Mouse (Mus musculus) lung, postnatal 36 days (tissue): Measurements from ENCODE around the gene Radil.
A peak's percentile ranks its signal among the peaks of the same experiment; 100 is the strongest.

ENCODE experiments used
- DNase-seq: peaks from one replicate; pipeline ENCODE4 v3.0.0; 2022; ENCODE audit warnings: mixed read lengths

Radil gene

DNA sequence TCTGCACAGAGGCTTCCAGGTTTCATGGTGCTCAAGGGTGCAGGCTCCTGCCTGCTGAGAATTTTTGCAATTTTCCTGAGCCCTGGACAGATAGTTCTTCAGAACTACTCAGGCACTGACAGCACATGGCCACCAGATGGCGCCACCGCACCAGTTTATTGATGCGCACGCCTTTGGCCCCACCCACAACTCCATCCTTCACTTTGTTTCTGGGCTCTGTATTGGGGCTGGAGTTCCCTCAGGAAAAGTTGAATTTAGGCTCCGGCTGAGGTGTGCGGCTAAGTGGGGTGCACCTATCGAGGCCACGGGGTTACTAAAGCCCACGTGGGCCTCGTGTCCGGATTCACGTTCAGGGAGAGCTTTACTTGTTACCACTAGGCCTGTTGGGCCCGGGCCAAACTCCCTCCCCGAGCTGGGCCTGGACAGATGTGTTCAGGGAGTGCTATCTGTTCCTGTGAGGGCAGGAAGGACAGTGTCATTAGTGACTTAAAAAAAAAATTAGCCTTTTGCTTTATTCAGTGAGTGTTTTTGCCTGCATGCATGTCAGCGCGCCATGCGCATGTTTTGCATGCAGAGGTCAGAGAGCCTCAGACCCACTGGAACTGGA, 72.0 kb downstream of the Radil start:
- peak; percentile 88 for DNase-seq

DNA sequence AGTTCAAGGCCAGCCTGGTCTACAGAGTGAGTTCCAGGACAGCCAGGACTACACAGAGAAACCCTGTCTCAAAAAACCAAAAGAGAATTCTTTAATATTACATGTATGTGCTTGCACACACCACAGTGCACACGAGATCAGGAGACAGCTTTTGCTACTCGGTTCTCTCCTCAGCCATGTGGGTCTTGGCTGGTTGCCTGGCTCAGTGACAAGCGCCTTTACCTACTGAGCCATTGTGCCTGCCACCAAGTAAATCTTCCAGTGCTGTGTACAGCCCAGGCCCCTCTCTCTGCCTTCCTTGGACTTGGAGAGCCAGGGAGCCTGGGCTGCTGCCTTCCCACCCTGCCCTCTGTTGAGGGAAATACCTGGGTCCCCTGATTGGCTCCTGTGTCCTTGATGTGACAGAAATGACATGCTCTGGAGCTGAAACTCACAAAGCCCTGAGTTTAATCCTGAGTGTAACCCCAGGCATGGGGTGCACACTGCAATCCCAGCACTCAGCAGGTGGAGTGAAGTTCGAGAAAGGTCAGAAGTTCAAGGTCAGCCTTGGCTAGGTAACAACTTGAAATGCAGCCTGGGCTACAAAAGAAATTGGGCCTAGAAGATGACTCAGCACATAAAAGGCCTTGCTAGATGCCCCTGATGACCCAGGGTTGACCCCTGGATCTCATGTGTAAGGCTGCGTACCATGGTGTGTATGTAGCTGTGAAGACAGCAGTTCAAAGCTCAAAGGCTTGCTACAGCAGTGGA, 72.9 kb downstream of the Radil start:
- DNase-seq = no peak

DNA sequence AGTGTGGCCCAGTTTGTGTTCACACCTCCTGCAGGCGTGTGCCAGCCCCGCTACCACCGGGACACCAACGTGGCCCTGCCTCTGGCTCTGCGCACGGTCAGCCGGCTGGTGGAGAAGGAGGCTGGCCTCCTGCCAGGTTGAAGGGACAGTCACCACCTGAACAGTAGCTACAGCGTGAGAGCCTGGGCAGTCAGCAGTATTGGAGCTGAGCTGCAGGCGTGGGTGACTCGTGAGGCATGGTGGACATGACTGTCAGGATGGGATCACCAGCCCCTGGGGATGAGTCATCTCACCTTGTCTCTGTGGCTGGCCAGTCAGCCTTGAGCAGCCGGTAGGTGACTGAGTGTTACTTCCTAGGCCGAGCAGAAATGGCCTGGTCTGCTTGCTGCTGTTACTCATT, 73.6 kb downstream of the Radil start:
- DNase-seq = no peak

DNA sequence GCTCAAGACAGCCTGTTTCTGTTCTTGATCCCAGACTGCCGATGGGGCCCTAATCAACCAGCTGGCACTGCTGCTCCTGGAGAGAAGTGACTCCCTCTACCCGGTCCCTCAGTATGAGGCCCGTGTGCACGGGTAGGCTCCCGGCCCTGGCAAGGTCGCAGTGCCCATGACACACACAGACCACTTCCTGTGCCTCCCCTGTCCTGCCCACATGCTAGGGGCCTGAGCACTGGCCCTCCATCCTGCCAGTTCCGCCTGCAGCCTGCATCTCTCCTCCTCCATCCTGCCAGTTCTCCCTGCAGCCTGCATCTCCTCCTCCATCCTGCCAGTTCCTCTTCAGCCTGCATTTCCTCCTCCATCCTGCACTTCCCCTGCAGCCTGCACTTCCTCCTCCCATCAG, 75.2 kb downstream of the Radil start:
- DNase-seq = no peak

DNA sequence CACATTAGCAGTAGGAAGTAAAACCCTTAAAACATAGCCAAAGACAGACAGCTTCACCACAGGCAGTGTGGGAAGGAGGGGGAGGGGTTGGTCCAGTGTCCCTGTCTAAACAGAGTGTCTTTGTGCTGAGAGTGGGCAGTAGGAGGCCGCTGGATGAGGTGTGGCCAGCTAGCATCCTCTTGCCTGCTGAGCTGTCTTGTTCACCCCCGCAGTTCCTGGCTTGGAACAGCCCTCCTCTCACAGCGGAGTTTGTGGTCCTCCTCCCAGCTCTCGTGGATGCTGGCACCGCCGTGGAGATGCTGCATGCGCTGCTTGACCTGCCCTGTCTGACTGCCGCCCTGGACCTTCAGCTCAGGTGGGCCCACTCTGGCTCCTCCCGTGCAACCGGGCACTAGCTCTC, 77.2 kb downstream of the Radil start:
- no peak for DNase-seq

DNA sequence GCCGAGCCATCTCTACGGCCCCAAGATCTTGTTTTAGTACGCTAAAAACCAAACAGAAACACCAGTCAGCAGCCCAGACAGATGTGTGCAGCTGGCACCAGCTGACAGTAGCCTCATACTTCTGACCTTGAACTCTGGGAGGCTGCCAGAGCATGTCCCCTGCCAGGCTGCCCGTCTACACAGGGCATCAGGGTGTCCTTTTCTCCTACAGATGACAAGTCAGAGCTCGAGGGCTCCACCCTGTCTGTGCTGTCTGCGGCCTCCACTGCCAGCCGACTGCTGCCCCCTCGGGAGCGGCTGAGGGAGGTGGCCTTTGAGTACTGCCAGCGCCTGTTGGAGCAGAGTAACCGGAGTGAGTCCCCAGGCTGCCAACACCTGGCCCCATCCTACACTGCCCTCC, 81.1 kb downstream of the Radil start:
- DNase-seq = no peak

DNA sequence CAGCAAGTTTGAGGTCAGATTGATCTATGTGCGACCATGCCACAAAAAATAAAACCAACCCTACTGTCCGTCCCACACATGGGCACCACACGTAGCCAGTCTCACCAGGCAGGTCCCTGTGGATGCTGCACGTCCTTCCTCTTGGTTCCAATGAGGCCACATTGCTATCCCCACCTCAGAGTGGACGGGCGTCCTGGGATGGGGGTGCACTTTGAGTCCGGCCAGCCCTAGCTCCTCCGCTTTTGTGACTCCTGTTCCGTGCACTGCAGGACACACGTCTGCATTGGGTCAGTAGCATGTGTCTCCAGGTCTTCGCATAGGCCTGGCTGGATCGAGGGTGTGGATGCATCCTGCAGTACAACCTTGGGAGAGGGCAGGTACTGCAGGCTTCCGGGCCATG, 82.5 kb downstream of the Radil start:
- DNase-seq = no peak

DNA sequence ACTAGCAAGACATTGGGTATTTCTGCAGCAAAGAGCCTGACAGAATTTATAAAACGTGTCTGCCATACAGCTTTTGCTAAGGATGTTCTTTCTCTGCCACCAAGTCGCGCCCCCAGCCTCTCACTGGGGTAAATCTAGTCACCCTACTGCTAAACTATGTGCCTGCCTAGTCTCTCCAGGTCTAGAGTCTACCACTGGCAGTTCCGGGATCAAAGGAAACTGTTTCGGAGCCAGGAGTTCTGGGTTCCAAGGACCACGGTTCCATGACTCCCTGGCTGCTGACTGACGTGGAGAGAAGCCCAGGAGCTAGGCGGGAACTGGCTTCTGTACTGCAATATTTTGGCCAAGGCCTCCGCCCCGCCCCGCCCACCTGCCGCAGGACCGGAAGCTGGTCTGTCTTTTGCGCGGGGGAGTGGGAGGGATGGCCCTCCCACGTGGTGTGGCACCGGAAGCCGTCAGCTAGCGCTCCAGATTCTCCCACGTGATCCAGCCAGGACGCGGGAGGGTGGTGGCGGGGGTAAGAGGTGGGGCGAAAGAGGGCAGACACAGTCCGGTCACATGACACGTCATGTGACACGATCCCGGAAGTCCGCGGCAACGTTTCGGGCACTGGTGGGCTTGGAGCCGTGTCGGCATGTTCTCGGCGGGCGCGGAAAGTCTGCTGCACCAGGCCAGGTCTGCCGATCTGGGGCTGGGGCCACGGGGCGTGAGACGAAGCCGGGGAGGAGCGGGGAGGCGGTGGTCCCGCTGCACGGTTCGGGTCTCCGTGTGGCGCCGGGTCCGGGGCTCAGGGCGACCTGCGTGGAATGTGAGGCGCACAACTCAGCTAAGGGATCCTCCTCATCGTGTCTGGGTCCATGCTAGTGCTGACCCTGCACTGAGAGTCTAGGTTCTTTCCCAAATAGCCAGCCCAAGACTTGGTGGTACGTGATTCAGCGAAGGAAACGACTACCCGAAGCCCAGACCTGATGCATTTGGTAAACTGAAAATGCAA, 87.1 kb downstream of the Radil start, which contains the start of gene Ap5z1:
Gene Ap5z1 (plus strand): TSS at position 484 of the 994 bp plus-strand sequence.
- DNase-seq = peak; percentile 96

DNA sequence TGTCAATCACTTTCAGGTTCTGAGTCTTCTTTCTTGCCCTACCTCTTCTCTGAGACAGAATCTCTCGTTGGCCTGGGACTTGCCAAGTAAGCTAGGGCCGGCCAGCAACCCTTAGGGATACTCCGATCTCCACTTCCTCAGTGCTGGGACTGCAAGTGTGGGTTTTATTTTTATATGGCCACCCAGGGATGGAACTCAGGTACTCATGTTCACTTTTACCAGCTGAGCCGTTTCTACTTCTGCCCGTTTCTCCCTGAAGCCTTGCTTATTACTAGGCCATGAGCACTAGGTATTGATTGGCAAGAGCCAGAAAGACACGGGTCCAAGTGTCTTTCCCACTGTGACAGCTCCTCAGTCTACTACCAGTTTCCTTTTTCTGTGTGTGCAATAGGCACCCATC, 87.9 kb downstream of the Radil start:
- DNase-seq = no peak

DNA sequence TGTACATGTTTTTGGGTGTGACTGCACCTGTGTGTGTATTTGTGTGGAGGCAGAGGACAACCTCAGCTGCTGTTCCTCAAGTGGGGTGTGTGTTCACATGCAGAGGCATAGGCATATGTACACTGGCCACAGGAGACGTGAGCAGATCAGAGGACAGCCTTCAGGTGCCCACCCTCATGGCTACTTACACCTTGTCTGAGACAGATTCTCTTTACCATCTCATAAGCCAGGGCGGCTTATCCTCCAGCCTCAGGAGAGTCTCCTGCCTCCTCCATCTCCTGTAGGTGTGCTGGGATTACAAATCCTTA, 88.3 kb downstream of the Radil start:
- no peak for DNase-seq

DNA sequence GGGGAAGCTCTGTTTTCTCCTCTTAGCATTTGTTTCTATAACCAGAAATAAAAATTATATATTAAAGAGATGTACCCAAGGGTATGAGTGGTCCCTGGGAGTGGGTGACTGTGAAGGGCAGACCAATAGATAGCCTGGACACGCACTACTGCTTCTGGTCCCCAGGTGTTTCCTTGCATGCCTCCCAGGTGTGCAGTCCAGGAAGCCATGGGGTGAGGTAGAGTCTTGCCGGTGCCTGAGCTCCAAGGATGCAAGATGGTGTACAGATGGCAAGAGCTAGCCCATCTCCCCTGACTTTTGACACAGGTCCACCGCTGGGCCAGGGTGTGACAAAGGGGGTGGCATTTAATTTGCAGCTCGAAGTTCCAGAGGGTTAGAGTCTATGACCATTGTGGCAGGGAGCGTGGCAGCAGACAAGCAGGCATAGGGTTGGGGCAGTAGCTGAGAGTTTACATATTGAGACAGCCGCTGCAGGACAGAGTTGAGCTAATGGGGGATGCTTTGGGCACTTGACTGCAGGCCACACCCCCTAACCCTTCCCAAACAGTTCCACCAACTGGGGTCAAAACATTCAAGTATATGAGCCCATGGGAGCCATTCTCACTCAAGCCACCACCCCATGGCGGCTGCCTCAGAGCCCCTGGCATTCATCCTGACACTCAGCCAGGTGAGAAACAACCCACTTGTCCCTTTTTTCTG, 88.8 kb downstream of the Radil start:
- no peak for DNase-seq

DNA sequence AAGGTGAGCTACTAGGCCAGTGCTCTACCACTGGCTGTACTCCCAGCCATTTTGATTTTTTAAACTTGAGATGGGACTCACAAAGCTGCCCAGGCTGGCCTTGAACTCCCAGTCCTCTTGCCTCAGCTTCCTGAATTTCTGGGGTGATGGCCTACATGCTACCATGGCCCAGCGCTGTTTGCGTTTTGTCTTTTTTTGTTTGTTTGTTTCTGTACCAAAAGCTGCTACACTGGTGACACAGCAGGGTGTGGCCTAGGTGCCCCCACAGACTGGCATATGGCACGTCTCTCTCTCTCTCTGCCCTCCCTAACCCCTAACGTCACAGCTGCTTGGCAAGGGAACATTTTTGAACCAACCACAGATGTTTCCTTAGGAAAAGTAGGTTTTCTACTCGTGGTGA, 91.1 kb downstream of the Radil start:
- no peak for DNase-seq

DNA sequence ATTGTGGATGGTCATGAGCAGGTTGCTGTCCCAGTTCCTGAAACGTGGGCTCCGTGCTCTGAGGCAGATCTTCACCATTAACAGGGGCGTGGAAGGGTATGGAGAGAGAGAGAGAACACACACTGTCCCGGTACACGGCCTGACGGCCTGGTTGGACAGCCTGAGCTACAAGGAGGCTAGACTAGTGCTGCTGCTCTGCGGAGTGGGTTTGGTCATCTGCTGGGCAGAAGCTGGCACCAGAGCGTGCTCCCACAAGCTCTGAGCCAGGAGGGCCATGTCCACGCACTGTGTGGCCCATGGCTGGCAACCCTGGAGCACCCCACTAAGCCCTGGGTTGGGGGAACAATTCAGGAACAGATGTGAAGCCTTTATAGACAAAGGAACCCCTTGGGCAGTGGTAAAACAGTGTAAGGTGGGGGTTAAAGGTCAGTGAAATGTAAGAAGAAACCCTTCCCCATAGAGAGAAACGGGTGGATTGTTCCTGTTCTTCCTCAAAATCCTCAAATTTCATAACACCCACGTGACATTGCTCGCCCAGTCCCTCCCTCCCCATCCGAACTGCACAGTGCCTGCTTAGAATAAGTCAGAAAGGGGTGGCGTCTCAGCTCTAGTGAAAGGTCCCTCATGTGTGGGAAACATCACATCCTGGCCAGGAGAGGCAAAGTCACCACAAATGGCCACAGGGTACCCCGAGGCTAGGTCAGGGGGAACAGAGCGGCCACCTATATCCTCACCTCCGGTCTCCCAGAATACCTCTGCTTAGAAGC, 91.9 kb downstream of the Radil start:
- peak; percentile 64 for DNase-seq

DNA sequence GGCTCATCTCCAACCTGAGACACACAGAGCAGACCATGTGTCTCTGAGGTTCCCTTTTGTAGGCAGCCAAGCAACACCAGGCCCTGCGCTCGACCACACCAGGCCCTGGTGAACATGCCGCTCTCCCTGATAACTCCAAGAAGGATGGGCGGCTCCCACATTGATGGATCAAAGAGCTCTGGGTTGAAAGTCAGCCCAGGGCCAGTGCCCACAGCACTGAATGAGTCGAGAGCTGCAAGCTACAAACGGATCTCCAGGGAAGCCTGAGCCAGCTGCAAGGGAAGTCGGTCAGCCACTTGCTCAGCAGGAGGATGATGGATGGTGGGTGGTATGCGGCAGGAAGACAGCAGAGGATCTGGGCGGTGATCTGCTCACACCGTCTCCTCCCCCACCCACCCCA, 93.6 kb downstream of the Radil start:
- no peak for DNase-seq

DNA sequence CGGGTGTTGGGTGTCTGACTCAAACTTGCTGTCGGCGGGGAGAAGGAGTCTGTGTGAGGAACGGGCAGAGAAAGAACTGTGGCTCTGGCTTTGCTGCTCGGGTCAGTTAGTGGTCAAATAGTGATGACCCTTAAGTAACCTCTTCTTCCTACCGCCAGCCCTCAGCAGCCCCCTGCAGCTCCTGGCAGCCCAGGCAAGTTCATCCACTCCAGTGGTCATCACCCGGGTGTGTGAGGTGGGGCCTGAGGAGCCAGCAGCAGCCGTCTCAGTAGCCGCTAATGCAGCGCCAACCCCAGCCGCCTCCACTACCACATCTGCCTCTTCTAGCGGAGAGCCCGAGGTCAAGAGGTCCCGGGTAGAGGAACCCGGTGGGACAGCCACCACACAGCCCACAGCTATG, 94.6 kb downstream of the Radil start:
- no peak for DNase-seq

DNA sequence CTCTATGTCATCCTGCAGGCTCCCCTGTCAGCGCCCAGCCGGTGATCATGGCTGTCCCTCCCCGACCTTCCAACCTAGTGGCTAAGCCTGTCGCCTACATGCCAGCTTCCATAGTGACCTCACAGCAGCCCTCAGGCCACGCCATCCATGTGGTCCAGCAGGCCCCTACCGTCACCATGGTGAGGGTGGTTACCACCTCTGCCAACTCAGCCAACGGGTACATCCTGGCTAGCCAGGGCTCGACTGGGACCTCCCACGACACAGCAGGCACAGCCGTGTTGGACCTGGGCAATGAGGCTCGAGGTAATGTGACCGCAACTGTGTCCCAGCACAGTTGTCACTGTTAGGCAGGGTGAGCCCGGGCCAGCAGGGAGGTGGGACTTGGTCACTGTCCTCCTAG, 97.2 kb downstream of the Radil start:
- no peak for DNase-seq

DNA sequence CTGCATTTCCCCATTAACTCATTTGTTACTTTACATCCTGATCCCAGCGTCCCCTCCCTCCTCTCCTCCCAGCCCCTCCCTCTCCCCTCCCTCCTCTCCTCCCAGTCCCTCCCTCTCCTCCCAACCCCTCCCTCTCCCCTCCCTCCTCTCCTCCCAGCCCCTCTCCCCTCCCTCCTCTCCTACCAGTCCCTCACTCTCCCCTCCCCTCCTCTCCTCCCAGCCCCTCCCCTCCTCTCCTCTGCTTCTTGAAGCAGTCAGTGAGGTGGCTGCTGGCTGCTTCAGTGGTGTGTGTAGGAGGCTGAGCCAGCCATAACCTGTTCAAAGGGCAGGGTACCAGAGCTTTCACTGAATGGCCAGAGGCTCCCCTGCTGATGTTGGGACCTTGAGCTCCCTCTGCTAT, 99.1 kb downstream of the Radil start:
- no peak for DNase-seq

DNA sequence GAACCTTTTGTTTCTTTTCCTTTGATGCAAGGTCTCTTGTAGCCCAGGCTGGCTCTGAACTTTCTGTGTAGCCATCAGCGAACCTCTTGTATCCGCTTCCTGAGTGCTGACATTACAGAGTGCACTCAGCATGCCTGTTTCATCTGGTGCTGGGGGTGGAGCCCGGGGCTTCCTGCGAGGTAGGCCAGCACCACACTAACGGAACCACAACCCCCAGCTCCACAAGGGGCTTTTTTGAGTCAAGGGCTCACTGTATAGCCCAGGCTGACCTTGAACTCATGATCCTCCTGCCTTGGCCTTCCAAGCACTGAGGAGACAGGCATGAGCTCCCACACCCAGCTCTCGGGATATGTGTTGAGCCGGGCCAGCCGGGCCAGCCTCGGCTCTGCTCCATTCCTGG, 100.1 kb downstream of the Radil start:
- DNase-seq = no peak

DNA sequence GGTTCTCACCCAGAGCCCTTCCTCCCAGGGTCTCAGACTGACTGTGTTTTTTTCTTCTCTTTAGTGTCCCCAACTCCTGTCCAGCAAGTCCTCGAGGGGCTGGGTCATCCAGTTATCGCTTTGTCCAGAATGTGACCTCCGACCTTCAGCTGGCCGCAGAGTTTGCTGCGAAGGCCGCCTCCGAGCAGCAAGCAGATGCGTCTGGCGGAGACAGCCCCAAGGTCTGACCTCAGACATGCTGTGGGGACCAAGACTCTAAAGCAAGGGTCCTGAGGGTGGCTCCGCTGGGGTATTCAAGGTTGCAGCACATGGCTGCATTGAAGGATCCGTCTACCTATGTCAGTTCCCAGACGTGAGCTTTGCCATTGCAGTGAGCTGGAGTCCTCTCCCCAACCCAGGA, 102.3 kb downstream of the Radil start:
- no peak for DNase-seq

DNA sequence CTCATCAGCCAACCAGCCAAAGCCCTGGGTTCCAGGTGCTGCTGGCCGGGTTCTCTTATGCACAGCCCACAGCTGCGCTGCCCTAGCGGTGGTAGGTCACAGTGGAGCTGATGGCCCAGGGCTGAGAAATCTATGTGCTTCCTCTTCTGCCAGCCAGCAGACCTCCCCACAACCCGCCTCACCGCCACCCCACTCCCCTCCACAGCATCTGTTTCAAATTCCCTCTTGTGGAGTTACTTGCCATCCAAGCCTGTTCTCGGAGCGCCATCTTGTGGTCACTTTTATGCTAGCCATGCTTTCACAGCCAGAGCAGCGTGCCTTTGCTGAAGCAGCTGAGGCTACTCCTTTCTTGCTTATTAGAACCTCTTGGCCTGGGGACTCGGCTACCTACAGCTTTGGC, 102.8 kb downstream of the Radil start:
- DNase-seq = peak; percentile 96

DNA sequence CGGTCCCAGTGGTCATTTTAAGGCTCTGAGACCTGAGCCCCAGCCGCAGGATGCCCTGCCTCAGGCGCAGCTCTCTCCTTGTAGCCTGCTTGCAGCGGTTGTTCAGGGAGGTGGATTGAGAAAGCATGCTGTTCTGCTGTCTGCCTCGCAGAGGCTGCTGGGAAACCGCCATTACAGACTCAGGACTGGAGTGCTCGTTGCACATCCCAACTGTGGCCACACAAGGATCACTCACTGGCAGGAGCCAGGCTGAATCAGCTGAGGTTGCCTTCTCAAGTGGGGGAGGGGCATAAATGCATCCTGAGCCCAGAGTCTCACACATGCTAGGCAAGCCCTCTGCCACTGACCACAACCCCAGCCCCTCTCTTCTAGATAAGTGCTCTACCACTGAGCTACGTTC, 105.2 kb downstream of the Radil start:
- DNase-seq = no peak

DNA sequence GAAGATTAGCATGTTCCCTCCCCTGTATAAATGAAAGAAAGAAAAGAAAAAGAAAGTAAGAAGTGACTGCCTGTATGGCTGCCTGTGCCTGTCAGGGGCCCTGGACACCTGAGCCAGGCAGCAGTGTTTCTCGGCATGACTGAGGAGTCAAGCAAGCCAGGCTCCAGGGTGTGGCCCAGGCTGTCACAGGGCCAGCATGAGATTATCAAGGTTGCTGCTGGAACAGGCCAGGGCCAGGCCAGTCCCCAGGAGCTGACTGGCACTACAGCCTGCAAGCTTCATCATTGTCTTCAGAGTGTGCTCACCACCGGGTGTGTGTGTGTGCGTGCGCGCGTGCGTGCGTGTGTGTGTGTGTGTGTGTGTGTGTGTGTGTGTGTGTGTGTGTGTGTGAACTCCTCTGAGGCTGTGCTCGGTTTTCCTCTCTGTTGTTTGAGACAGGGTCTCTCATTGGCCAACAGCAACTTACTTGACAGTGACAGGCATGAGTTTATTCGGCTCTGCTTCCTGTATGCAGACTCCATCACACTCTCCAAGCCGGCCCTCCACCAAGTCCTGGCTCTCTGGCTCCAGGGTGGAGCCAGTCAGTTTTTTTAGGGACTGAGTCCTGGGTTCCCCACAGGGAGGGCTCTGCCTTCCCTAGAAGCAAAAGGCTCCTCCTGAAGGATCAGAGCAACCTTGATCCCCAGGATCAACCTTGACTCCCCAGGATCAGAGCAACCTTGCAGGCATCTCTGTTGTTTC, 105.9 kb downstream of the Radil start:
- DNase-seq = peak; percentile 59
